Mouse (Mus musculus): ENCODE results near the gene Gngt1. TPM values are rescaled to one million over a fixed set of nuclear protein-coding genes. Genes with fewer than 3 reads are reported as not detected.

Gene Gngt1
- not detected in 2 replicates for polyA plus RNA-seq (2015; fragmentation: Nextera tagmentation; extraction: Ambion mirVana)

- Histone ChIP-seq H3K9me3 (ENCODE audit: control insufficient read depth, low read length) (no peaks in the 10 kb centered on the region), H3K27ac (ENCODE audit: low read length) (no peak within 1 kb of the TSS), H3K36me3 (ENCODE audit: control insufficient read depth, insufficient read depth) (no peaks in the 10 kb centered on the region), H3K4me1 (replicated peaks; ENCODE audit: control insufficient read depth, insufficient read depth, low read length) (no peaks in the 10 kb centered on the region), H3K9ac (replicated peaks; ENCODE audit: low read depth, low read length) (no peak within 1 kb of the TSS), H3K4me3 (replicated peaks; ENCODE audit: low read length) (no peak within 1 kb of the TSS), H3K27me3 (replicated peaks; ENCODE audit: control insufficient read depth, insufficient read depth, low read length) (no peaks in the 10 kb centered on the region), H3K4me2 (ENCODE audit: low read length) (no peak within 1 kb of the TSS)
- ATAC-seq: no peak
- WGBS: 80% methylated on average over 6 of the region's 6 CpGs
These were observed at the start of gene Gngt1 for GRCm38 (mm10) chr6:3993492-3993891. Gngt1 (plus strand) TSS chr6:3993792.

GRCm38 (mm10) chr6:3954969-3955368 is 38.6 kb upstream of the Gngt1 start:
- WGBS: 59% methylated on average over 4 of the region's 4 CpGs
- no peaks in the 10 kb centered on the region for H3K36me3 ChIP-seq (ENCODE audit: control insufficient read depth, insufficient read depth)
- no peaks in the 10 kb centered on the region for H3K4me1 ChIP-seq (replicated peaks; ENCODE audit: control insufficient read depth, insufficient read depth, low read length)
- no peak overlapping the region for H3K4me3 ChIP-seq (replicated peaks; ENCODE audit: low read length)
- H3K4me2 ChIP-seq (ENCODE audit: low read length): no peak overlapping the region
- H3K27me3 ChIP-seq (replicated peaks; ENCODE audit: control insufficient read depth, insufficient read depth, low read length): no peaks in the 10 kb centered on the region
- ATAC-seq: no peak
- no peaks in the 10 kb centered on the region for H3K9me3 ChIP-seq (ENCODE audit: control insufficient read depth, low read length)
- no peak overlapping the region for H3K9ac ChIP-seq (replicated peaks; ENCODE audit: low read depth, low read length)
- H3K27ac ChIP-seq (ENCODE audit: low read length): no peak overlapping the region

- ATAC-seq: no peak
- no peak overlapping the region for H3K27ac ChIP-seq (ENCODE audit: low read length)
- 30% methylated on average over 31 of the region's 31 CpGs for WGBS
- no peak overlapping the region for H3K9ac ChIP-seq (replicated peaks; ENCODE audit: low read depth, low read length)
- H3K4me3 ChIP-seq (replicated peaks; ENCODE audit: low read length): no peak overlapping the region
- H3K36me3 ChIP-seq (ENCODE audit: control insufficient read depth, insufficient read depth): no peaks in the 10 kb centered on the region
- H3K27me3 ChIP-seq (replicated peaks; ENCODE audit: control insufficient read depth, insufficient read depth, low read length): no peaks in the 10 kb centered on the region; the same call in 1 of the 2 replicates
- H3K4me2 ChIP-seq (ENCODE audit: low read length): peak overlapping the region; percentile 32
- no peaks in the 10 kb centered on the region for H3K4me1 ChIP-seq (replicated peaks; ENCODE audit: control insufficient read depth, insufficient read depth, low read length)
- no peaks in the 10 kb centered on the region for H3K9me3 ChIP-seq (ENCODE audit: control insufficient read depth, low read length)
These were observed 25.6 kb upstream of the Gngt1 start for GRCm38 (mm10) chr6:3967676-3968626.

- Histone ChIP-seq H3K9me3 (ENCODE audit: control insufficient read depth, low read length) (no peaks in the 10 kb centered on the region), H3K4me1 (replicated peaks; ENCODE audit: control insufficient read depth, insufficient read depth, low read length) (no peaks in the 10 kb centered on the region), H3K9ac (replicated peaks; ENCODE audit: low read depth, low read length) (no peak overlapping the region), H3K4me3 (replicated peaks; ENCODE audit: low read length) (no peak overlapping the region), H3K27me3 (replicated peaks; ENCODE audit: control insufficient read depth, insufficient read depth, low read length) (no peaks in the 10 kb centered on the region), H3K4me2 (ENCODE audit: low read length) (no peak overlapping the region), H3K36me3 (ENCODE audit: control insufficient read depth, insufficient read depth) (no peaks in the 10 kb centered on the region), H3K27ac (ENCODE audit: low read length) (no peak overlapping the region)
- WGBS: 81% methylated on average over 1 of the region's 1 CpGs
- no peak for ATAC-seq
These were observed 19.9 kb upstream of the Gngt1 start for GRCm38 (mm10) chr6:3973679-3974078.

- Histone ChIP-seq H3K9me3 (ENCODE audit: control insufficient read depth, low read length) (no peaks in the 10 kb centered on the region), H3K4me1 (replicated peaks; ENCODE audit: control insufficient read depth, insufficient read depth, low read length) (no peaks in the 10 kb centered on the region), H3K27ac (ENCODE audit: low read length) (no peak overlapping the region), H3K36me3 (ENCODE audit: control insufficient read depth, insufficient read depth) (no peaks in the 10 kb centered on the region), H3K9ac (replicated peaks; ENCODE audit: low read depth, low read length) (no peak overlapping the region), H3K4me3 (replicated peaks; ENCODE audit: low read length) (no peak overlapping the region), H3K27me3 (replicated peaks; ENCODE audit: control insufficient read depth, insufficient read depth, low read length) (no peaks in the 10 kb centered on the region), H3K4me2 (ENCODE audit: low read length) (no peak overlapping the region)
- 93% methylated on average over 5 of the region's 5 CpGs for WGBS
- no peak for ATAC-seq
These were observed 10.8 kb upstream of the Gngt1 start for GRCm38 (mm10) chr6:3982661-3983284.

- Histone ChIP-seq H3K36me3 (ENCODE audit: control insufficient read depth, insufficient read depth) (no peaks in the 10 kb centered on the region), H3K9ac (replicated peaks; ENCODE audit: low read depth, low read length) (no peak within 1 kb of the TSS), H3K27ac (ENCODE audit: low read length) (no peak within 1 kb of the TSS), H3K4me1 (replicated peaks; ENCODE audit: control insufficient read depth, insufficient read depth, low read length) (no peaks in the 10 kb centered on the region), H3K9me3 (ENCODE audit: control insufficient read depth, low read length) (no peaks in the 10 kb centered on the region), H3K4me3 (replicated peaks; ENCODE audit: low read length) (no peak within 1 kb of the TSS), H3K27me3 (replicated peaks; ENCODE audit: control insufficient read depth, insufficient read depth, low read length) (no peaks in the 10 kb centered on the region), H3K4me2 (ENCODE audit: low read length) (no peak within 1 kb of the TSS)
- no peak for ATAC-seq
- WGBS: 80% methylated on average over 3 of the region's 3 CpGs
These were observed 4.8 kb upstream of the Gngt1 start, which contains the start of gene Tfpi2 for GRCm38 (mm10) chr6:3988750-3989149. Tfpi2 (minus strand) TSS chr6:3988919.

GRCm38 (mm10) chr6:3998089-3998488 is 4.5 kb downstream of the Gngt1 start:
- H3K27me3 ChIP-seq (replicated peaks; ENCODE audit: control insufficient read depth, insufficient read depth, low read length): no peaks in the 10 kb centered on the region
- H3K9ac ChIP-seq (replicated peaks; ENCODE audit: low read depth, low read length): no peak overlapping the region
- WGBS: 87% methylated on average over 4 of the region's 4 CpGs
- H3K9me3 ChIP-seq (ENCODE audit: control insufficient read depth, low read length): no peaks in the 10 kb centered on the region
- H3K27ac ChIP-seq (ENCODE audit: low read length): no peak overlapping the region
- no peak overlapping the region for H3K4me3 ChIP-seq (replicated peaks; ENCODE audit: low read length)
- no peaks in the 10 kb centered on the region for H3K4me1 ChIP-seq (replicated peaks; ENCODE audit: control insufficient read depth, insufficient read depth, low read length)
- no peak for ATAC-seq
- H3K4me2 ChIP-seq (ENCODE audit: low read length): no peak overlapping the region
- no peaks in the 10 kb centered on the region for H3K36me3 ChIP-seq (ENCODE audit: control insufficient read depth, insufficient read depth)

- Histone ChIP-seq H3K36me3 (ENCODE audit: control insufficient read depth, insufficient read depth) (no peaks in the 10 kb centered on the region), H3K27ac (ENCODE audit: low read length) (no peak overlapping the region), H3K4me3 (replicated peaks; ENCODE audit: low read length) (no peak overlapping the region), H3K9ac (replicated peaks; ENCODE audit: low read depth, low read length) (no peak overlapping the region), H3K9me3 (ENCODE audit: control insufficient read depth, low read length) (no peaks in the 10 kb centered on the region), H3K27me3 (replicated peaks; ENCODE audit: control insufficient read depth, insufficient read depth, low read length) (no peaks in the 10 kb centered on the region), H3K4me2 (ENCODE audit: low read length) (no peak overlapping the region), H3K4me1 (replicated peaks; ENCODE audit: control insufficient read depth, insufficient read depth, low read length) (peaks cover 4% of the 10 kb centered on the region)
- WGBS: 53% methylated on average over 6 of the region's 6 CpGs
- no peak for ATAC-seq
These were observed 5.7 kb downstream of the Gngt1 start for GRCm38 (mm10) chr6:3999296-3999695.

GRCm38 (mm10) chr6:4000716-4001115 is 7.1 kb downstream of the Gngt1 start:
- Histone ChIP-seq H3K4me2 (ENCODE audit: low read length) (no peak overlapping the region), H3K9ac (replicated peaks; ENCODE audit: low read depth, low read length) (no peak overlapping the region), H3K4me1 (replicated peaks; ENCODE audit: control insufficient read depth, insufficient read depth, low read length) (peaks cover 4% of the 10 kb centered on the region), H3K27ac (ENCODE audit: low read length) (no peak overlapping the region), H3K4me3 (replicated peaks; ENCODE audit: low read length) (no peak overlapping the region), H3K27me3 (replicated peaks; ENCODE audit: control insufficient read depth, insufficient read depth, low read length) (no peaks in the 10 kb centered on the region), H3K36me3 (ENCODE audit: control insufficient read depth, insufficient read depth) (no peaks in the 10 kb centered on the region), H3K9me3 (ENCODE audit: control insufficient read depth, low read length) (no peaks in the 10 kb centered on the region)
- WGBS: 78% methylated on average over 3 of the region's 3 CpGs
- ATAC-seq: no peak

Measured in forebrain, embryonic 16.5 days (tissue).